Mouse (Mus musculus) stomach, embryonic 15.5 days (tissue): ENCODE results near the gene Arid2. TPM values are rescaled to one million over a fixed set of nuclear protein-coding genes. Genes with fewer than 3 reads are reported as not detected.

Experiments used
- ATAC-seq: fragments of 200-750 bp; cut with Nextera tagmentation; 2 replicates; pipeline ENCODE4 v1.8.0; 2017; ENCODE audit warnings: low read depth, moderate number of reproducible peaks, moderate TSS enrichment; ENCODE audit not compliant: insufficient read depth, low FRiP score
- H3K27ac ChIP-seq: fragments of 300-500 bp; sonication (generic); 2 replicates; pipeline ENCODE4 v1.5.1; 2015; ENCODE audit warnings: mild to moderate bottlenecking, inconsistent platforms
- H3K27me3 ChIP-seq: fragments of 300-500 bp; sonication (generic); replicated peaks from 2 replicates; pipeline ENCODE4 v1.6.1; 2015; ENCODE audit warnings: inconsistent platforms
- H3K36me3 ChIP-seq: fragments of 300-500 bp; sonication (generic); 2 replicates; pipeline ENCODE4 v1.6.1; 2015; ENCODE audit warnings: inconsistent platforms
- H3K4me1 ChIP-seq: fragments of 300-500 bp; sonication (generic); 2 replicates; pipeline ENCODE4 v1.6.1; 2015; ENCODE audit warnings: inconsistent platforms
- H3K4me2 ChIP-seq: fragments of 300-500 bp; sonication (generic); 2 replicates; pipeline ENCODE4 v1.6.1; 2015; ENCODE audit warnings: mild to moderate bottlenecking, inconsistent platforms
- H3K4me3 ChIP-seq: fragments of 300-500 bp; sonication (generic); replicated peaks from 2 replicates; pipeline ENCODE4 v1.5.1; 2015; ENCODE audit warnings: inconsistent platforms
- H3K9ac ChIP-seq: fragments of 300-500 bp; sonication (generic); 2 replicates; pipeline ENCODE4 v1.6.1; 2015; ENCODE audit warnings: inconsistent platforms
- H3K9me3 ChIP-seq: fragments of 300-500 bp; sonication (generic); 2 replicates; pipeline ENCODE4 v1.6.1; 2016; ENCODE audit warnings: inconsistent platforms
- WGBS: fragments of 180-500 bp; shearing (Covaris S2); methylation state at CpG from one replicate; pipeline ENCODE4 v1.1.7; 2015; 5-methylcytosine and 5-hydroxymethylcytosine counted together
- microRNA-seq: library from miRNA; unstranded; fragments of <30 nt; microRNA quantifications from one replicate; pipeline ENCODE4, GENCODE M21; 2016
- polyA plus RNA-seq: library from polyadenylated mRNA; unstranded; fragments of >200 nt; fragmentation: Nextera tagmentation; extraction: Ambion mirVana; gene quantifications from 2 replicates; pipeline ENCODE4 v1.2.1, GENCODE M21; 2015

The Arid2 gene
- polyA plus RNA-seq, 1 experiment from 2014 or later: 18.4 TPM

- H3K9ac ChIP-seq: no peak overlapping the region
- H3K27ac ChIP-seq: no peak overlapping the region
- H3K4me2 ChIP-seq: no peak overlapping the region
- no peaks in the 10 kb centered on the region for H3K4me1 ChIP-seq
- H3K36me3 ChIP-seq: peaks cover 4% of the 10 kb centered on the region; the same call in 1 of the 2 replicates
- no peaks in the 10 kb centered on the region for H3K9me3 ChIP-seq
- peak; percentile 39; the same call in 1 of the 2 replicates for ATAC-seq
- no peaks in the 10 kb centered on the region for H3K27me3 ChIP-seq
- whole genome bisulfite sequencing: 89% methylated on average over 7 of the region's 7 CpGs
- H3K4me3 ChIP-seq: no peak overlapping the region
These were observed 161.5 kb downstream of the Arid2 start for GRCm38 (mm10) chr15:96448656-96449299.

GRCm38 (mm10) chr15:96453346-96453745, 166.0 kb downstream of the Arid2 start:
- no peak overlapping the region for H3K9ac ChIP-seq
- H3K4me1 ChIP-seq: no peaks in the 10 kb centered on the region
- no peaks in the 10 kb centered on the region for H3K27me3 ChIP-seq
- ATAC-seq: no peak
- no peaks in the 10 kb centered on the region for H3K9me3 ChIP-seq
- H3K27ac ChIP-seq: no peak overlapping the region
- H3K4me2 ChIP-seq: no peak overlapping the region
- WGBS: 82% methylated on average over 1 of the region's 1 CpGs
- no peak overlapping the region for H3K4me3 ChIP-seq
- no peaks in the 10 kb centered on the region; the same call in 1 of the 2 replicates for H3K36me3 ChIP-seq

Small RNA genes lying within 50 kb of the gene (microRNA-seq; reads per million reads assigned to microRNA genes)
- gene Gm25397: not detected

Other genes with a start within 250 kb of the Arid2 start
- gene Scaf11, start 173.3 kb downstream of the Arid2 start, polyA plus RNA-seq: 90.8 and 95.0 TPM in 2 replicates